Mouse (Mus musculus) stomach, embryonic 15.5 days (tissue): ENCODE results near the gene Lmna. TPM values are rescaled to one million over a fixed set of nuclear protein-coding genes. Genes with fewer than 3 reads are reported as not detected.

ENCODE experiments used
- ATAC-seq: fragments of 200-750 bp; cut with Nextera tagmentation; 2 replicates; pipeline ENCODE4 v1.8.0; 2017; ENCODE audit warnings: low read depth, moderate number of reproducible peaks, moderate TSS enrichment; ENCODE audit not compliant: insufficient read depth, low FRiP score
- H3K27ac ChIP-seq: fragments of 300-500 bp; sonication (generic); 2 replicates; pipeline ENCODE4 v1.5.1; 2015; ENCODE audit warnings: mild to moderate bottlenecking, inconsistent platforms
- H3K27me3 ChIP-seq: fragments of 300-500 bp; sonication (generic); replicated peaks from 2 replicates; pipeline ENCODE4 v1.6.1; 2015; ENCODE audit warnings: inconsistent platforms
- H3K36me3 ChIP-seq: fragments of 300-500 bp; sonication (generic); 2 replicates; pipeline ENCODE4 v1.6.1; 2015; ENCODE audit warnings: inconsistent platforms
- H3K4me1 ChIP-seq: fragments of 300-500 bp; sonication (generic); 2 replicates; pipeline ENCODE4 v1.6.1; 2015; ENCODE audit warnings: inconsistent platforms
- H3K4me2 ChIP-seq: fragments of 300-500 bp; sonication (generic); 2 replicates; pipeline ENCODE4 v1.6.1; 2015; ENCODE audit warnings: mild to moderate bottlenecking, inconsistent platforms
- H3K4me3 ChIP-seq: fragments of 300-500 bp; sonication (generic); replicated peaks from 2 replicates; pipeline ENCODE4 v1.5.1; 2015; ENCODE audit warnings: inconsistent platforms
- H3K9ac ChIP-seq: fragments of 300-500 bp; sonication (generic); 2 replicates; pipeline ENCODE4 v1.6.1; 2015; ENCODE audit warnings: inconsistent platforms
- H3K9me3 ChIP-seq: fragments of 300-500 bp; sonication (generic); 2 replicates; pipeline ENCODE4 v1.6.1; 2016; ENCODE audit warnings: inconsistent platforms
- WGBS: fragments of 180-500 bp; shearing (Covaris S2); methylation state at CpG from one replicate; pipeline ENCODE4 v1.1.7; 2015; 5-methylcytosine and 5-hydroxymethylcytosine counted together
- polyA plus RNA-seq: library from polyadenylated mRNA; unstranded; fragments of >200 nt; fragmentation: Nextera tagmentation; extraction: Ambion mirVana; gene quantifications from 2 replicates; pipeline ENCODE4 v1.2.1, GENCODE M21; 2015

Gene Lmna
- polyA plus RNA-seq, 1 experiment from 2014 or later, result 214 TPM

GRCm38 (mm10) chr3:88514231-88515094 is 4.7 kb upstream of the Lmna start:
- Histone ChIP-seq H3K4me3 (no peak overlapping the region), H3K4me2 (no peak overlapping the region), H3K9me3 (no peaks in the 10 kb centered on the region), H3K27me3 (no peaks in the 10 kb centered on the region), H3K36me3 (no peaks in the 10 kb centered on the region), H3K9ac (no peak overlapping the region), H3K4me1 (peaks cover 39% of the 10 kb centered on the region), H3K27ac (no peak overlapping the region)
- ATAC-seq, result no peak
- WGBS, result 74% methylated on average over 10 of the region's 10 CpGs

DNA sequence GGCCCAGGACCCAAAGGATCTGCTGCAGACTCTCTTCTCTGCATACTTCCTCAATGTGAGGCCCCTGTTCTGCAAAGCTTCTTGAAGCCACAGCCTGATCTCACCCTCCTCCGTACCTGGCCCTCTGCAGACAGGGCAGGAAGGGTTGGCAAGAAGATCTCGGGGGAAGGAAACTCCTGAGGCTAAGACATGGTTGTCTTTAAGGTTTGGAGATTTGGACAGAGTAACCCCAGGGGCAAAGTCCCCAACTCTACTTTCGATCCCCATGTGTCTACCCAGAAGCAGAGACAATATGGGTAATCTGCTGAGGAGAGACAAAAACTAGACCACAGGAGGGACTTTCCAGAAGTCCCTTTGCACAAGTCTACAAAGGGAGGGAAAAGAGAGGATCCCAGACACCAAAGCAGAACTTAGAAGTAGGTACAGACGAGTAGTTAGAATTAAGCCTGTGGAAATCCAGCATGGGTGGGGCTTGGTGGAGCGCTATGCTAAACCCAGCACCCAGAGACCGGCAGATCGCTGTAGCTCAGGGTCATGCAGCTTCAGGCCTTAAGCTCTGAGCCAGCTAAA is 3.9 kb upstream of the Lmna start:
- no peak overlapping the region for H3K4me3 ChIP-seq
- peaks cover 43% of the 10 kb centered on the region for H3K4me1 ChIP-seq
- ATAC-seq, result no peak
- 69% methylated on average over 7 of the region's 7 CpGs for WGBS
- H3K9ac ChIP-seq, result no peak overlapping the region
- no peak overlapping the region for H3K4me2 ChIP-seq
- H3K27ac ChIP-seq, result no peak overlapping the region
- no peaks in the 10 kb centered on the region for H3K9me3 ChIP-seq
- no peaks in the 10 kb centered on the region for H3K36me3 ChIP-seq
- H3K27me3 ChIP-seq, result no peaks in the 10 kb centered on the region

- Histone ChIP-seq H3K9me3 (no peaks in the 10 kb centered on the region), H3K27ac (peak overlapping the region; percentile 57), H3K4me2 (no peak overlapping the region), H3K4me1 (peaks cover 43% of the 10 kb centered on the region), H3K9ac (no peak overlapping the region), H3K4me3 (no peak overlapping the region), H3K27me3 (no peaks in the 10 kb centered on the region), H3K36me3 (no peaks in the 10 kb centered on the region)
- WGBS, result 35% methylated on average over 15 of the region's 15 CpGs
- no peak for ATAC-seq
Observed at GRCm38 (mm10) chr3:88512896-88513545, 3.3 kb upstream of the Lmna start.

DNA sequence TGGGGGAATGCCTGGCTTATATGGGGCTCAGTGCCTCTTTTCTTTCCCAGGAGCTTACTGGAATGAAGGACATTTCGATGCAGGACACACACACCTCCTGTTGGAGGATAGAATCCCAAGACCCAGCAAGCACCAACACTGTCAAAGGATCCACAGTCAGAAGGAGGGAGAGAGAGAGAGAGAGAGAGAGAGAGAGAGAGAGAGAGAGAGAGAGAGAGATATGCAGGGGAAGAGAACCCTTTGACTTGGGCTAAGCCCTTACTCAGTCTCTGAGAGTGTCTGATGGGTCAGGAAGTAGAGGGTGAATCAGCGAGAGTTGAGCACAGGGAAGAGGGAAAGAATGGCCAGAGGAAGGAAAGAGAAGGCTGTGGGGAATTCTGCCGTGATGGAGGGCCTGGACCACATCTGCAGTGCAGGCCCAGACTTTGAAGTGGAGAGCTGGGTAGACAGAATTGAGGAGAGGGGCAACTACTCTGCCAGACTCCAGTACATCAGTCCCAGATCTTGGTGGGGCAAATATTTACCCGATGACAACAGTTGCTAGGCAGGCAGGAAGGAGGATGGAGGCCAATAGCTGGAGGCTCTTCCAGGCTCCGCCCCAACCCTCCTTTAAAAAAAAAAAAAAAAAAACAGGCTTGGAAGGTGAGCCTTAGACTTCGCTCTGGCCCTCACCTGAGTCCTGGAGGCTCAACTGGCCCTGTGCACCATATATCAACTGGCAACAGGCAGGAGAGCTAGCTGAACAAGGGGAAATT is 2.6 kb upstream of the Lmna start:
- Histone ChIP-seq H3K4me3 (no peak overlapping the region), H3K27me3 (no peaks in the 10 kb centered on the region), H3K9ac (no peak overlapping the region), H3K4me2 (no peak overlapping the region), H3K4me1 (peaks cover 43% of the 10 kb centered on the region), H3K9me3 (no peaks in the 10 kb centered on the region), H3K27ac (peak overlapping the region; percentile 57), H3K36me3 (no peaks in the 10 kb centered on the region)
- ATAC-seq, result no peak
- 38% methylated on average over 6 of the region's 6 CpGs for WGBS

DNA sequence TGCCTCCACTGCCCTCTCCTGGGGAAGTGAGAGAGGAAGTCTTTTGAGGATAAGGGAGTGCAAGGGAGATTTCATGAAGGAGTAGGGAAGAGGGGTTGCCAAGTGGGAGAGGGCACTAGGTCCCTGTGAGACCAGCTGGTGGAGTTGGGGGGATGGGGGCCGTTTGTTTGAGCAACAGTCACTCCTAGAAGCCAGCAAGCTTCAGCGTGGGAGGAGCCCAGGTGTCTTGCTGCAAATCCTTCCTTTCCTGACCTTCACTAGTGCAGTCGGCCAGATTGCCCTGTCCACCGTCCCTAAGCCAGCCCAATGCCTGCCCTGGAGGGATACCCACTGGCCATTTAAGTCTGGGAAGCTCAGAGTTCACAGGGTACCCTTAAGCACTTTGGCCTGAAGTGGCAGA is 1.8 kb upstream of the Lmna start:
- Histone ChIP-seq H3K36me3 (no peaks in the 10 kb centered on the region), H3K4me2 (no peak overlapping the region), H3K4me3 (no peak overlapping the region), H3K4me1 (peaks cover 43% of the 10 kb centered on the region), H3K9me3 (no peaks in the 10 kb centered on the region), H3K27ac (peak overlapping the region; percentile 22; the same call in 1 of the 2 replicates), H3K27me3 (no peaks in the 10 kb centered on the region), H3K9ac (no peak overlapping the region)
- WGBS, result 40% methylated on average over 4 of the region's 4 CpGs
- ATAC-seq, result no peak

DNA sequence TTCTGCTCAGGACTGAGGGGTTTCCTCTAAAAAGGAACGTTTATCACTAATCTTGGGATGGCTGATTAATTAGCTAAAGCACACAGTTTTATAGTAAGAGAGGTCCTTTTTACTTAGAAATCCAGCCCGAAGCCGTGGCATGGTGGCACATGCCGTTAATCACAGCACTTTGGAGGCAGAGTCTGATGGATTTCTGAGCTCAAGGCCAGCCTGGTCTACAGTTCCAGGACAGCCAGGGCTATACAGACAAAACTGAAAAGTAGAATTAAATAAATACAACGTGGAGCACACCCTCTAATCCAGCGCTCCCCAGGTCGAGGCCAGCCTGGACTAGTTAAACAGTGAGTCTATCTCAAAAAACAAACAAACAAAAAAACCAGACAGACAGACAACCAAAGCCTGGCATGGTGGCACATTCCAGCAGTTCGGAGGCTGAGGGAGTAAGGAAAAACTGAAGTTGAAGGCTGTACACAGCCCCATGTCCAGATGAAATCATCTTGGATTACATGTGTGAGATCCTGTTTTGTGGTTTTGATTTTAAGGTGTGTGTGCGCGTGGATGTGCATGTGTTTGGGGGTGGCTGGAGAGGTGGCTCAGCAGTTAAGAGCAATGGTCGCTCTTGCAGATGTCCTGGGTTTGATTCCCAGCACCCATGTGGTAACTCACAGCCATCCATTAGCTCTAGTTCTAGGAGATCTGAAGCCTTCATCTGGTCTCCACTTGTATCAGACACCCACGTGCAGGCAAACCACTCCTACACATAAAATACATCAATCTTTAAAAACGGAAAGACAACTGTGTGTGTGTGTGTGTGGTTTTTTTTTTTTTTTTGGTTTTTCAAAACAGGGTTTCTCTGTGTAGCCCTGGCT is 899 bp upstream of the Lmna start:
- WGBS, result 43% methylated on average over 13 of the region's 13 CpGs
- peak overlapping the region; percentile 52 for H3K4me2 ChIP-seq
- H3K4me1 ChIP-seq, result peaks cover 46% of the 10 kb centered on the region
- no peak overlapping the region for H3K9ac ChIP-seq
- H3K9me3 ChIP-seq, result no peaks in the 10 kb centered on the region
- ATAC-seq, result no peak
- H3K27me3 ChIP-seq, result no peaks in the 10 kb centered on the region
- H3K36me3 ChIP-seq, result no peaks in the 10 kb centered on the region
- peak overlapping the region; percentile 91 for H3K27ac ChIP-seq
- peak overlapping the region; percentile 36 for H3K4me3 ChIP-seq

DNA sequence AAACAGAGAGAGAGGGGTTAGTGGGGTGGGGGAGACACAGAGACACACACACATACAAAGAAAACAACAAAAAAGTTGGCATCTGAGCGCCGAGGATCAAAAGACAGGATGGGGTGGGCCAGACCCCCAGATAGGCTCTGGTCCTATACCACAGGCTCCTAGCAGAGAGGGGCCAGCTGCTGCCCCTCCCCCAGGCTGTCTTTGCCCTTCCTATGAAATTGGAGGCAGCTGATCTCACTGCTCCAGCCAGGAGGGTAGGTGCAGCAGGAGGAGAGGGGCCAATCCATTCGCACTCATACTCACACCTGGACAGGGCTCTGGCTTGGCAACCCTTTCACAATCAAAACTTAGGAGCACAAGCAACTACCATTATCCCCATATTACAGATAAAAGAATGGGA is 506 bp downstream of the Lmna start:
- peak overlapping the region; percentile 52 for H3K4me2 ChIP-seq
- H3K9me3 ChIP-seq, result no peaks in the 10 kb centered on the region
- peak overlapping the region; percentile 91 for H3K27ac ChIP-seq
- no peaks in the 10 kb centered on the region for H3K36me3 ChIP-seq
- H3K4me1 ChIP-seq, result peaks cover 39% of the 10 kb centered on the region
- no peaks in the 10 kb centered on the region for H3K27me3 ChIP-seq
- ATAC-seq, result peak; percentile 3; the same call in 1 of the 2 replicates
- H3K4me3 ChIP-seq, result peak overlapping the region; percentile 36; the same call in 1 of the 2 replicates
- WGBS, result 63% methylated on average over 3 of the region's 3 CpGs
- no peak overlapping the region for H3K9ac ChIP-seq

- Histone ChIP-seq H3K27me3 (no peaks in the 10 kb centered on the region), H3K4me3 (no peak overlapping the region), H3K4me2 (no peak overlapping the region), H3K27ac (peak overlapping the region; percentile 12; the same call in 1 of the 2 replicates), H3K36me3 (no peaks in the 10 kb centered on the region), H3K9me3 (no peaks in the 10 kb centered on the region), H3K4me1 (peaks cover 33% of the 10 kb centered on the region), H3K9ac (no peak overlapping the region)
- 52% methylated on average over 7 of the region's 7 CpGs for WGBS
- no peak for ATAC-seq
Observed at GRCm38 (mm10) chr3:88505765-88506164, 4.0 kb downstream of the Lmna start.

DNA sequence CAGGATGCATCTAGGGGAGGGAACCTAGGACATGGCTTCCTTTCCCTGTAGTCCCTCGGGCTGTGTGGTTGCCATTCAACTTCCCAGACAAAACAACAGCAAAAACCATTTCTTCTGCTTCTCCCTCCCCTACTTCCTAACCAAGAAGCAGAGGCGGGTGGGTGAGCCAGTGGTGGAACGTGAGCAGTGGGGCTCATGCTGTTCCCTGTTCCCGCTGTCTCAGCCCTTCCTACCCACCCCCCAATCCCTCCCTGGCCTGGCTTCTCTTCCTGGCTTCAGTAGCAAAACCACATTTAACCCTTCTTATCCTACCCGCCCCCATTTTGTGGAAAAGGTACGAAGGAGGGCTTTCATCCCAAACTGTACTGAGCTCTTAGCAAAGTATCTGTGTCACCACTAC is 4.7 kb downstream of the Lmna start:
- Histone ChIP-seq H3K27ac (peak overlapping the region; percentile 65; the same call in 1 of the 2 replicates), H3K4me2 (no peak overlapping the region), H3K9me3 (no peaks in the 10 kb centered on the region), H3K4me1 (peaks cover 40% of the 10 kb centered on the region), H3K36me3 (no peaks in the 10 kb centered on the region), H3K27me3 (no peaks in the 10 kb centered on the region), H3K4me3 (no peak overlapping the region), H3K9ac (no peak overlapping the region)
- 56% methylated on average over 6 of the region's 6 CpGs for WGBS
- ATAC-seq, result no peak

- Histone ChIP-seq H3K4me2 (peak overlapping the region; percentile 85; the same call in 1 of the 2 replicates), H3K36me3 (no peaks in the 10 kb centered on the region), H3K9me3 (no peaks in the 10 kb centered on the region), H3K27me3 (no peaks in the 10 kb centered on the region), H3K4me1 (peaks cover 39% of the 10 kb centered on the region), H3K27ac (peak overlapping the region; percentile 94), H3K4me3 (no peak overlapping the region), H3K9ac (no peak overlapping the region)
- ATAC-seq, result no peak
- 39% methylated on average over 8 of the region's 8 CpGs for WGBS
Observed at GRCm38 (mm10) chr3:88503881-88504746, 5.6 kb downstream of the Lmna start.
